Mouse (Mus musculus): ENCODE results near the gene H2-Q10. TPM values are rescaled to one million over a fixed set of nuclear protein-coding genes. Genes with fewer than 3 reads are reported as not detected.

Gene H2-Q10
- polyA plus RNA-seq, 1 experiment from 2014 or later: not detected

DNA sequence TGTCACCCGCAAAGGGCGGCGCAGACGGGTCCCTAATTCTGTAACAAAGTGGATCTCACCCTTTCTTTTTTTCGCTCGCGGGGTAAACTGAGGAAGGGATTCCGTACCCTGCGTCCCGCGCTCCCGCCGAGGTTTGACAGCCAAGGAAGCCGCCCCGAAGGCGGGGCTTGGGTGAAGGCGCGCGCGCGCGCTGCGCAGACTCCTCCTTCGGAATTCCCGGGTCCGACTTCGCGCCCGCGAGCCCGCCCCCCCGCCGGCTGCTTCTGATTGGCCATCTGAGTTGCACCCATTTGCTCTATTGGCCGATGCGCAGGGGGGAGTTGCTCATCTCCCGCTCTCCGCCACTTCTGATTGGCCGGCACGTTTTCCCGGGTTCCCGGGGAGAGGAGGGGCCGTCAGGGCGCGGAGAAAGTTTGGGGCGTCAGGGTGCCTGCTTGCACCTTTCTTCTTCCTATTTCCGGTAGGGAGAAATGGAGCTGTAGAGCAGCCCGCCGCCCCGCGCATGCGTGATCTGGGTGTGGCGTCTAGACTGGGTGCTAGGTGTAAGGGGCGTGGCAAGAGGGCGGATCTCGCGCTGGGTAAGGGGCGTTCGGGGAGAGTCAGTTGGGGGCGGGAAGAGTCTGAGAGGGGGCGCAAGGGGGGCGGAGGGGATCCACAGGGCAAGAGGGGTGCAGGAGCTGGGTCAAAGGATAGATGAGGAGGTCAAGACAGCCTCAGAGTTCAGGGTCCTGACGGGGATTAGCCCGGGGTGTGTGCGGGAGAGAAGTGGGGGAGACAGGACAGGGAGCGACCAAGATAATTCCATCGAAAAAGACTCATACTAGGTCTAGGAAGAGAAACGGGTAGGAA, 47.0 kb downstream of the H2-Q10 start, which contains the start of the genes Tcf19 and Cchcr1:
Gene Tcf19, minus strand, starts transcription at position 173 of the 849 bp plus-strand sequence.
Gene Cchcr1, plus strand, starts transcription at position 449 of the 849 bp plus-strand sequence.
- peak within 1 kb of the TSS; percentile 75 for H3K4me2 ChIP-seq (ENCODE audit: low read length)
- no peaks in the 10 kb centered on the region for H3K36me3 ChIP-seq (ENCODE audit: control insufficient read depth, insufficient read depth, low read length)
- H3K4me1 ChIP-seq (ENCODE audit: control insufficient read depth, insufficient read depth, low read length): peaks cover 14% of the 10 kb centered on the region
- peak within 1 kb of the TSS; percentile 50 for H3K4me3 ChIP-seq (replicated peaks; ENCODE audit: low read depth, low read length)
- 1% methylated on average over 67 of the region's 67 CpGs for WGBS
- H3K27ac ChIP-seq (replicated peaks; ENCODE audit: low read depth, low read length): no peak within 1 kb of the TSS
- H3K27me3 ChIP-seq (ENCODE audit: control insufficient read depth, insufficient read depth, low read length): no peaks in the 10 kb centered on the region; the same call in 1 of the 2 replicates
- peak; percentile 97 for DNase-seq
- no peaks in the 10 kb centered on the region for H3K9me3 ChIP-seq (ENCODE audit: control insufficient read depth, low read length)
- peak; percentile 94 for ATAC-seq (ENCODE audit: low FRiP score, low TSS enrichment)
- H3K9ac ChIP-seq (replicated peaks; ENCODE audit: low read length): peak within 1 kb of the TSS; percentile 45

- Histone ChIP-seq H3K27ac (replicated peaks; ENCODE audit: low read depth, low read length) (no peak overlapping the region), H3K4me2 (ENCODE audit: low read length) (peak overlapping the region; percentile 75), H3K4me1 (ENCODE audit: control insufficient read depth, insufficient read depth, low read length) (peaks cover 14% of the 10 kb centered on the region), H3K9me3 (ENCODE audit: control insufficient read depth, low read length) (no peaks in the 10 kb centered on the region), H3K4me3 (replicated peaks; ENCODE audit: low read depth, low read length) (peak overlapping the region; percentile 50), H3K36me3 (ENCODE audit: control insufficient read depth, insufficient read depth, low read length) (no peaks in the 10 kb centered on the region), H3K27me3 (ENCODE audit: control insufficient read depth, insufficient read depth, low read length) (no peaks in the 10 kb centered on the region; the same call in 1 of the 2 replicates), H3K9ac (replicated peaks; ENCODE audit: low read length) (peak overlapping the region; percentile 9; the same call in 1 of the 2 replicates)
- WGBS: 9% methylated on average over 12 of the region's 12 CpGs
- ATAC-seq (ENCODE audit: low FRiP score, low TSS enrichment) (no peak), DNase-seq (no peak)
Measured at GRCm38 (mm10) chr17:35517526-35517925, 47.6 kb downstream of the H2-Q10 start.

Other genes starting within 250 kb of the H2-Q10 start
- not detected in 2 replicates for gene Gm16181, start 249.3 kb upstream of the H2-Q10 start, polyA plus RNA-seq (2014; fragmentation: Nextera tagmentation; extraction: Ambion mirVana)
- gene Atp6v1g2, start 236.4 kb upstream of the H2-Q10 start, polyA plus RNA-seq (2014; fragmentation: Nextera tagmentation; extraction: Ambion mirVana): 78.1 and 99.0 TPM in 2 replicates
- 3.8 and 7.3 TPM in 2 replicates for gene Nfkbil1, start 234.3 kb upstream of the H2-Q10 start, polyA plus RNA-seq (2014; fragmentation: Nextera tagmentation; extraction: Ambion mirVana)
- gene Ddx39b, start 228.3 kb upstream of the H2-Q10 start, polyA plus RNA-seq (2014; fragmentation: Nextera tagmentation; extraction: Ambion mirVana): 386 and 390 TPM in 2 replicates
- gene H2-D1, start 207.4 kb upstream of the H2-Q10 start, polyA plus RNA-seq (2014; fragmentation: Nextera tagmentation; extraction: Ambion mirVana): 68.5 and 74.3 TPM in 2 replicates
- 0.16 TPM in 1 of 2 replicates, not detected in the other for gene H2-Q1, start 149.7 kb upstream of the H2-Q10 start, polyA plus RNA-seq (2014; fragmentation: Nextera tagmentation; extraction: Ambion mirVana)
- gene H2-Q2, start 127.8 kb upstream of the H2-Q10 start, polyA plus RNA-seq (2014; fragmentation: Nextera tagmentation; extraction: Ambion mirVana): 1.5 and 1.8 TPM in 2 replicates
- gene H2-Q4, start 90.5 kb upstream of the H2-Q10 start, polyA plus RNA-seq (2014; fragmentation: Nextera tagmentation; extraction: Ambion mirVana): 0.18 and 0.80 TPM in 2 replicates
- gene H2-Q6, start 45.2 kb upstream of the H2-Q10 start, polyA plus RNA-seq (2014; fragmentation: Nextera tagmentation; extraction: Ambion mirVana): 0.61 and 0.63 TPM in 2 replicates
- gene H2-Q7, start 30.9 kb upstream of the H2-Q10 start, polyA plus RNA-seq (2014; fragmentation: Nextera tagmentation; extraction: Ambion mirVana): 2.5 and 2.8 TPM in 2 replicates
- not detected in 2 replicates for gene Pou5f1, start 35.9 kb downstream of the H2-Q10 start, polyA plus RNA-seq (2014; fragmentation: Nextera tagmentation; extraction: Ambion mirVana)
- 8.9 and 15.5 TPM in 2 replicates for gene Tcf19, start 46.7 kb downstream of the H2-Q10 start, polyA plus RNA-seq (2014; fragmentation: Nextera tagmentation; extraction: Ambion mirVana)
- gene Cchcr1, start 47.0 kb downstream of the H2-Q10 start, polyA plus RNA-seq (2014; fragmentation: Nextera tagmentation; extraction: Ambion mirVana): 1.6 and 3.4 TPM in 2 replicates
- 0.54 and 0.61 TPM in 2 replicates for gene Psors1c2, start 63.1 kb downstream of the H2-Q10 start, polyA plus RNA-seq (2014; fragmentation: Nextera tagmentation; extraction: Ambion mirVana)
- gene Cdsn, start 82.0 kb downstream of the H2-Q10 start, polyA plus RNA-seq (2014; fragmentation: Nextera tagmentation; extraction: Ambion mirVana): 0.11 TPM in 1 of 2 replicates, not detected in the other
- gene 2300002M23Rik, start 97.4 kb downstream of the H2-Q10 start, polyA plus RNA-seq (2014; fragmentation: Nextera tagmentation; extraction: Ambion mirVana): not detected in 2 replicates
- gene Sfta2, start 131.5 kb downstream of the H2-Q10 start, polyA plus RNA-seq (2014; fragmentation: Nextera tagmentation; extraction: Ambion mirVana): not detected in 2 replicates
- not detected in 2 replicates for gene Gm9573, start 156.5 kb downstream of the H2-Q10 start, polyA plus RNA-seq (2014; fragmentation: Nextera tagmentation; extraction: Ambion mirVana)
- gene Mucl3, start 173.6 kb downstream of the H2-Q10 start, polyA plus RNA-seq (2014; fragmentation: Nextera tagmentation; extraction: Ambion mirVana): not detected in 2 replicates
- 9.5 and 14.8 TPM in 2 replicates for gene Vars2, start 197.5 kb downstream of the H2-Q10 start, polyA plus RNA-seq (2014; fragmentation: Nextera tagmentation; extraction: Ambion mirVana)
- gene Gtf2h4, start 203.7 kb downstream of the H2-Q10 start, polyA plus RNA-seq (2014; fragmentation: Nextera tagmentation; extraction: Ambion mirVana): 23.6 and 25.5 TPM in 2 replicates
- 52.9 and 87.2 TPM in 2 replicates for gene Ddr1, start 234.5 kb downstream of the H2-Q10 start, polyA plus RNA-seq (2014; fragmentation: Nextera tagmentation; extraction: Ambion mirVana)

Measured in midbrain, embryonic 14.5 days (tissue).